Mouse (Mus musculus) liver, postnatal 0 days (tissue): Measurements from ENCODE around the gene Ap1g1.

Source experiments
- CTCF ChIP-seq: sonication (generic); IDR thresholded peaks from 2 replicates; pipeline ENCODE4 v1.5.1; 2016; ENCODE audit warnings: antibody characterized with exemption, low read depth
- EP300 ChIP-seq: IDR thresholded peaks from 2 replicates; pipeline ENCODE4 v1.6.1; 2016; ENCODE audit warnings: antibody characterized with exemption, low read depth, mild to moderate bottlenecking

- TF ChIP-seq CTCF (no peak), EP300 (no peak)
Measured at GRCm38 (mm10) chr8:109906907-109907306, 128.6 kb downstream of the Ap1g1 start.
